Mouse (Mus musculus): Measurements from ENCODE around the gene Rps26. TPM values are rescaled to one million over a fixed set of nuclear protein-coding genes. Genes with fewer than 3 reads are reported as not detected.

The Rps26 gene
- total RNA-seq, 2 experiments from 2014 or later = 637 to 651 TPM

Small RNA genes within 50 kb of the gene (microRNA-seq; reads per million reads assigned to microRNA genes)
- 0.32 to 0.75 reads per million in 2 experiments for gene Mir6917

Other genes with a start within 250 kb of the Rps26 start
- 10 to 100 TPM; 47.3 to 50.9 TPM for gene Ankrd52, start 249.6 kb downstream of the Rps26 start, total RNA-seq (2021)
- not detected for gene Slc39a5, start 225.5 kb downstream of the Rps26 start, total RNA-seq (2021)
- gene Nabp2, start 215.3 kb downstream of the Rps26 start, total RNA-seq (2021) = 10 to 100 TPM; 50.7 to 51.3 TPM
- gene Rnf41, start 215.1 kb downstream of the Rps26 start, total RNA-seq (2021) = 10 to 100 TPM; 16.4 to 19.1 TPM
- 10 to 100 TPM; 47.0 to 62.8 TPM for gene Smarcc2, start 167.5 kb downstream of the Rps26 start, total RNA-seq (2021)
- gene Myl6, start 132.6 kb downstream of the Rps26 start, total RNA-seq (2021) = 100 to 1,000 TPM; 305 to 356 TPM
- 100 to 1,000 TPM in 1 of 2 experiments, 10 to 100 TPM in 1; 68.8 to 101 TPM for gene Myl6b, start 128.1 kb downstream of the Rps26 start, total RNA-seq (2021)
- 10 to 100 TPM; 22.5 to 30.4 TPM for gene Esyt1, start 100.9 kb downstream of the Rps26 start, total RNA-seq (2021)
- gene Zc3h10, start 79.0 kb downstream of the Rps26 start, total RNA-seq (2021) = 1 to 10 TPM; 5.2 to 6.3 TPM
- gene Rpl41, start 77.4 kb downstream of the Rps26 start, total RNA-seq (2021) = 1,000 to 10,000 TPM; 1,962 to 2,082 TPM
- gene Pa2g4, start 60.8 kb downstream of the Rps26 start, total RNA-seq (2021) = 10 to 100 TPM; 65.8 to 72.9 TPM
- gene Erbb3, start 37.1 kb downstream of the Rps26 start, total RNA-seq (2021) = 1 to 10 TPM; 7.7 to 9.0 TPM
- under 1 TPM; 0.54 to 0.63 TPM for gene Ikzf4, start 19.2 kb upstream of the Rps26 start, total RNA-seq (2021)
- gene Suox, start 47.3 kb upstream of the Rps26 start, total RNA-seq (2021) = 10 to 100 TPM in 1 of 2 experiments, 1 to 10 TPM in 1; 9.3 to 11.0 TPM
- gene Rab5b, start 69.5 kb upstream of the Rps26 start, total RNA-seq (2021) = 10 to 100 TPM; 82.7 to 83.2 TPM
- 1 to 10 TPM; 2.1 to 2.4 TPM for gene Pmel, start 77.4 kb upstream of the Rps26 start, total RNA-seq (2021)
- 10 to 100 TPM; 14.0 to 18.8 TPM for gene Cdk2, start 78.3 kb upstream of the Rps26 start, total RNA-seq (2021)
- 1 to 10 TPM; 7.1 to 8.8 TPM for gene Dgka, start 118.1 kb upstream of the Rps26 start, total RNA-seq (2021)
- 10 to 100 TPM; 13.7 to 14.9 TPM for gene Pym1, start 121.1 kb upstream of the Rps26 start, total RNA-seq (2021)
- 1 to 10 TPM; 2.8 to 3.8 TPM for gene Mmp19, start 164.2 kb upstream of the Rps26 start, total RNA-seq (2021)
- gene Dnajc14, start 177.3 kb upstream of the Rps26 start, total RNA-seq (2021) = 10 to 100 TPM; 28.9 to 34.6 TPM
- 10 to 100 TPM in 1 of 2 experiments, 1 to 10 TPM in 1; 7.4 to 10.8 TPM for gene Tmem198b, start 177.6 kb upstream of the Rps26 start, total RNA-seq (2021)
- gene Sarnp, start 190.6 kb upstream of the Rps26 start, total RNA-seq (2021) = 10 to 100 TPM; 45.3 to 45.4 TPM
- gene Ormdl2, start 194.9 kb upstream of the Rps26 start, total RNA-seq (2021) = 1 to 10 TPM; 7.5 to 8.8 TPM